Mouse (Mus musculus) hindbrain, embryonic 13.5 days (tissue): ENCODE measurements at regions not wholly inside any gene's neighbourhood (a gene's known extent, or its start where the extent isn't known, plus 50 kb on each side); places are given as distances from the start of the nearest gene placed in this dataset.
A peak's percentile ranks its signal among the peaks of the same experiment; 100 is the strongest.
"Not testable (repeated sequence)": the region's sequence is repeated elsewhere in the genome, so short reads cannot be mapped to it uniquely, and the experiment has no call there.

Experiments
- ATAC-seq: fragments of 200-750 bp; cut with Nextera tagmentation; 2 replicates; pipeline ENCODE4 v1.8.0; 2017; ENCODE audit warnings: moderate TSS enrichment; ENCODE audit not compliant: low FRiP score
- H3K27ac ChIP-seq: fragments of 300-500 bp; sonication (generic); 2 replicates; pipeline ENCODE4 v1.5.1; 2015; ENCODE audit warnings: inconsistent platforms, mild to moderate bottlenecking, moderate library complexity
- H3K27me3 ChIP-seq: fragments of 300-500 bp; sonication (generic); 2 replicates; pipeline ENCODE4 v1.6.1; 2015; ENCODE audit warnings: mild to moderate bottlenecking, inconsistent platforms
- H3K36me3 ChIP-seq: fragments of 300-500 bp; sonication (generic); 2 replicates; pipeline ENCODE4 v1.6.1; 2015; ENCODE audit warnings: mild to moderate bottlenecking, inconsistent platforms
- H3K4me1 ChIP-seq: fragments of 300-500 bp; sonication (generic); replicated peaks from 2 replicates; pipeline ENCODE4 v1.6.1; 2015; ENCODE audit warnings: inconsistent platforms
- H3K4me2 ChIP-seq: fragments of 300-500 bp; sonication (generic); 2 replicates; pipeline ENCODE4 v1.6.1; 2015; ENCODE audit warnings: inconsistent platforms, mild to moderate bottlenecking, moderate library complexity
- H3K4me3 ChIP-seq: fragments of 300-500 bp; sonication (generic); 2 replicates; pipeline ENCODE4 v1.5.1; 2015; ENCODE audit warnings: mild to moderate bottlenecking, inconsistent platforms
- H3K9ac ChIP-seq: fragments of 300-500 bp; sonication (generic); 2 replicates; pipeline ENCODE4 v1.6.1; 2015; ENCODE audit warnings: mild to moderate bottlenecking, inconsistent platforms
- H3K9me3 ChIP-seq: fragments of 300-500 bp; sonication (generic); 2 replicates; pipeline ENCODE4 v1.6.1; 2016; ENCODE audit warnings: inconsistent platforms
- WGBS: fragments of 180-500 bp; shearing (Covaris S2); methylation state at CpG from one replicate; pipeline ENCODE4 v1.1.7; 2015; 5-methylcytosine and 5-hydroxymethylcytosine counted together

DNA sequence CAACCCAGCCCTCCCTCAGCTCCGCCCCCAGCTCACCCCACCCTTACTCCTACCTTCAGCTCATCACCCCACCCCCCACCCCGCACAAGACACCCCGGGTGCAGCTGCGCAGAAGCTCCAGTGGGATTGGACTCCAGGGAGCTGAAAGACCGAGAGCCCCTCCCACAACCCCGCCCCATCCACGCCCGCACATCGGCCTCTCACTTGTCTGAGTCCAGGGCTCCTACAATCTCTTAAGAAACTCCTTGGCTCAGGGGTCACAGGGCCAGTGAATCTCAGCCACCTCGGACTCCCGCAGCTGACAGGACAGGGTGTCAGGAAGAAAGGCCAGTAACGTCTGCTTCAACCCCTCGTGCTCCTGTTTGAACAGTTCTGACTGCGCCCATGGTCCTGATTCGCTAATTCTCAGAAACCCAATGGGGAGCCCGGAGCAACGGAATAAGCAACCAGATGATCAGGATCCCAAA is 120.7 kb downstream of the Map1s start:
- not testable (repeated sequence) for H3K27ac ChIP-seq, H3K36me3 ChIP-seq, H3K27me3 ChIP-seq, H3K9me3 ChIP-seq, H3K4me1 ChIP-seq, H3K9ac ChIP-seq
- WGBS: 3% methylated on average over 17 of the region's 17 CpGs
- H3K4me3 ChIP-seq: peak overlapping the region; percentile 23
- peak overlapping the region; percentile 43 for H3K4me2 ChIP-seq
- peak; percentile 83 for ATAC-seq

DNA sequence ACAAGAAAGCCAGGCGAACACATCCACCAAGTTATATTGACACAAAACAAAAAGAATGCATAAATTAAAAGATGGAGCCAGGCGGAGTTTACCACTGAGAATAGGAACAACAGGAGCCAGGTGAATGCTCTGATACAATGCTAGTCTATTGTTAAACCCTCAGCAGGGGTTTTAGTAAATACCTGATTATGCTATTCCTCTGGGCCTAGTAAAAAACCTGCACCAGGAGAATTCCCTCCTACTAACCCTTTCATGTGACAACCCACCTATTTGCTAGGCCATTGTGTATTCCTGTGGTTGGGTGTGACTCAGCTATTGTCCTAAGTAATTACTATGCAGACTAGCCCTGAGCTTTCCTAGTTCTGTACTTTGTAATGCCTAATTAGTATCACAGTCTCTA is 122.8 kb downstream of the Map1s start:
- not testable (repeated sequence) for H3K4me2 ChIP-seq, H3K9ac ChIP-seq, ATAC-seq, H3K4me1 ChIP-seq, H3K27ac ChIP-seq, H3K27me3 ChIP-seq, H3K9me3 ChIP-seq, H3K36me3 ChIP-seq, H3K4me3 ChIP-seq
- WGBS: 90% methylated on average over 2 of the region's 2 CpGs
